Mouse (Mus musculus) testis, adult 2 months (tissue): ENCODE data around the gene Pon1.
"Not testable (repeated sequence)": the region's sequence is repeated elsewhere in the genome, so short reads cannot be mapped to it uniquely, and the experiment has no call there.

ENCODE experiments used
- CTCF ChIP-seq: fragments of 200-500 bp; IDR thresholded peaks from 2 replicates; pipeline ENCODE4 v1.5.1; 2012; ENCODE audit warnings: low read depth, mild to moderate bottlenecking, inconsistent platforms, low read length, moderate library complexity; ENCODE audit not compliant: control insufficient read depth, insufficient read depth, insufficient replicate concordance
- POLR2A ChIP-seq: fragments of 200-500 bp; IDR thresholded peaks from 2 replicates; pipeline ENCODE4 v1.6.1; 2012; ENCODE audit warnings: low read depth, mild to moderate bottlenecking, inconsistent platforms, low read length, moderate library complexity; ENCODE audit not compliant: control insufficient read depth

GRCm38 (mm10) chr6:5223551-5223950 lies 29.8 kb upstream of the Pon1 start:
- TF ChIP-seq CTCF, POLR2A: not testable (repeated sequence)
